Mouse (Mus musculus): Measurements from ENCODE around the gene Bbip1.

GRCm38 (mm10) chr19:53885450-53885849 lies 59.0 kb downstream of the Bbip1 start:
- TF ChIP-seq CTCF (IDR thresholded peaks at IDR 0.05; ENCODE audit: control insufficient read depth, insufficient read depth, insufficient read length) = no peak
- no peak for TF ChIP-seq USF1 (IDR thresholded peaks at IDR 0.05; ENCODE audit: low read depth)
- no peak for TF ChIP-seq MAX (IDR thresholded peaks at IDR 0.05)
- no peak for TF ChIP-seq MYOD1 (IDR thresholded peaks at IDR 0.05; ENCODE audit: control insufficient read depth, insufficient read length, low read depth)
- TF ChIP-seq CEBPB (IDR thresholded peaks at IDR 0.05; ENCODE audit: low read depth) = no peak
- TF ChIP-seq MYOG (IDR thresholded peaks at IDR 0.05; ENCODE audit: control insufficient read depth, extremely low read depth, insufficient read length) = no peak
- TF ChIP-seq FOSL1 (IDR thresholded peaks at IDR 0.05; ENCODE audit: insufficient read depth, low read length, poor library complexity, severe bottlenecking) = no peak
